Mouse (Mus musculus): ENCODE measurements at regions not wholly inside any gene's neighbourhood (a gene's known extent, or its start where the extent isn't known, plus 50 kb on each side); places are given as distances from the start of the nearest gene placed in this dataset.
"Not testable (repeated sequence)": the region's sequence is repeated elsewhere in the genome, so short reads cannot be mapped to it uniquely, and the experiment has no call there.

GRCm38 (mm10) chr1:73641456-73641855, 482.8 kb downstream of the Tns1 start:
- H3K27ac ChIP-seq (replicated peaks), result no peak overlapping the region
- no peaks in the 10 kb centered on the region for H3K9me3 ChIP-seq (replicated peaks)
- no peaks in the 10 kb centered on the region for H3K4me1 ChIP-seq (replicated peaks)
- H3K4me2 ChIP-seq, result no peak overlapping the region
- H3K9ac ChIP-seq, result no peak overlapping the region
- ATAC-seq (ENCODE audit: insufficient read depth), result no peak
- no peaks in the 10 kb centered on the region for H3K27me3 ChIP-seq
- H3K4me3 ChIP-seq (replicated peaks), result no peak overlapping the region
- 63% methylated on average over 8 of the region's 8 CpGs for WGBS (ENCODE audit: insufficient replicate concordance)
- H3K36me3 ChIP-seq (replicated peaks), result no peaks in the 10 kb centered on the region

- Histone ChIP-seq H3K4me2 (no peak overlapping the region), H3K4me3 (replicated peaks) (no peak overlapping the region), H3K9me3 (replicated peaks) (no peaks in the 10 kb centered on the region), H3K27me3 (no peaks in the 10 kb centered on the region), H3K4me1 (replicated peaks) (no peaks in the 10 kb centered on the region), H3K27ac (replicated peaks) (no peak overlapping the region), H3K9ac (no peak overlapping the region), H3K36me3 (replicated peaks) (no peaks in the 10 kb centered on the region)
- ATAC-seq (ENCODE audit: insufficient read depth), result no peak
- WGBS (ENCODE audit: insufficient replicate concordance), result 65% methylated on average over 12 of the region's 12 CpGs
Measured at GRCm38 (mm10) chr1:73640726-73641451, 483.4 kb downstream of the Tns1 start.

GRCm38 (mm10) chr1:73635709-73636108, 488.5 kb downstream of the Tns1 start:
- no peak for ATAC-seq (ENCODE audit: insufficient read depth)
- H3K27ac ChIP-seq (replicated peaks), result no peak overlapping the region
- no peak overlapping the region for H3K9ac ChIP-seq

GRCm38 (mm10) chr1:73634871-73635270, 489.4 kb downstream of the Tns1 start:
- no peaks in the 10 kb centered on the region; the same call in 1 of the 2 replicates for H3K4me1 ChIP-seq (replicated peaks)
- H3K27me3 ChIP-seq, result no peaks in the 10 kb centered on the region
- WGBS (ENCODE audit: insufficient replicate concordance), result 70% methylated on average over 4 of the region's 4 CpGs
- no peak overlapping the region for H3K9ac ChIP-seq
- ATAC-seq (ENCODE audit: insufficient read depth), result no peak
- no peak overlapping the region for H3K4me2 ChIP-seq
- no peak overlapping the region for H3K4me3 ChIP-seq (replicated peaks)
- no peaks in the 10 kb centered on the region for H3K36me3 ChIP-seq (replicated peaks)
- no peak overlapping the region for H3K27ac ChIP-seq (replicated peaks)
- no peaks in the 10 kb centered on the region for H3K9me3 ChIP-seq (replicated peaks)

More at GRCm38 (mm10) chr1:73635709-73636108, 488.5 kb downstream of the Tns1 start:
- Histone ChIP-seq H3K36me3 (replicated peaks) (no peaks in the 10 kb centered on the region), H3K9me3 (replicated peaks) (no peaks in the 10 kb centered on the region), H3K4me1 (replicated peaks) (no peaks in the 10 kb centered on the region; the same call in 1 of the 2 replicates), H3K27me3 (no peaks in the 10 kb centered on the region), H3K4me3 (replicated peaks) (no peak overlapping the region), H3K4me2 (no peak overlapping the region)
- WGBS (ENCODE audit: insufficient replicate concordance), result 41% methylated on average over 2 of the region's 2 CpGs

GRCm38 (mm10) chr1:73633071-73633470, 491.2 kb downstream of the Tns1 start:
- Histone ChIP-seq H3K27ac (replicated peaks) (no peak overlapping the region), H3K4me3 (replicated peaks) (no peak overlapping the region), H3K4me1 (replicated peaks) (no peaks in the 10 kb centered on the region; the same call in 1 of the 2 replicates), H3K36me3 (replicated peaks) (no peaks in the 10 kb centered on the region), H3K27me3 (no peaks in the 10 kb centered on the region), H3K9ac (no peak overlapping the region), H3K4me2 (no peak overlapping the region), H3K9me3 (replicated peaks) (no peaks in the 10 kb centered on the region)
- no peak for ATAC-seq (ENCODE audit: insufficient read depth)
- WGBS (ENCODE audit: insufficient replicate concordance), result 47% methylated on average over 1 of the region's 1 CpGs

GRCm38 (mm10) chr1:73630363-73630762, 493.9 kb downstream of the Tns1 start:
- H3K4me3 ChIP-seq (replicated peaks), result no peak overlapping the region
- H3K4me1 ChIP-seq (replicated peaks), result no peaks in the 10 kb centered on the region; the same call in 1 of the 2 replicates
- no peaks in the 10 kb centered on the region for H3K36me3 ChIP-seq (replicated peaks)
- peak; percentile 72 for ATAC-seq (ENCODE audit: insufficient read depth)
- H3K27me3 ChIP-seq, result no peaks in the 10 kb centered on the region
- H3K9me3 ChIP-seq (replicated peaks), result no peaks in the 10 kb centered on the region
- peak overlapping the region; percentile 33; the same call in 1 of the 2 replicates for H3K27ac ChIP-seq (replicated peaks)
- H3K9ac ChIP-seq, result no peak overlapping the region
- 5% methylated on average over 1 of the region's 1 CpGs for WGBS (ENCODE audit: insufficient replicate concordance)
- H3K4me2 ChIP-seq, result no peak overlapping the region

- Histone ChIP-seq H3K9ac (no peak overlapping the region), H3K36me3 (replicated peaks) (no peaks in the 10 kb centered on the region), H3K4me3 (replicated peaks) (no peak overlapping the region), H3K4me1 (replicated peaks) (no peaks in the 10 kb centered on the region), H3K27ac (replicated peaks) (no peak overlapping the region), H3K9me3 (replicated peaks) (no peaks in the 10 kb centered on the region), H3K4me2 (no peak overlapping the region), H3K27me3 (no peaks in the 10 kb centered on the region)
- no peak for ATAC-seq (ENCODE audit: insufficient read depth)
- WGBS (ENCODE audit: insufficient replicate concordance), result 51% methylated on average over 5 of the region's 5 CpGs
Measured at GRCm38 (mm10) chr1:73625365-73625764, 498.9 kb downstream of the Tns1 start.

- not testable (repeated sequence) for H3K36me3 ChIP-seq (replicated peaks); H3K4me2 ChIP-seq; H3K9ac ChIP-seq; H3K27ac ChIP-seq (replicated peaks); H3K4me1 ChIP-seq (replicated peaks); ATAC-seq (ENCODE audit: insufficient read depth); H3K4me3 ChIP-seq (replicated peaks); H3K27me3 ChIP-seq; H3K9me3 ChIP-seq (replicated peaks)
- WGBS (ENCODE audit: insufficient replicate concordance), result 67% methylated on average over 5 of the region's 5 CpGs
Measured at GRCm38 (mm10) chr1:73621121-73621520, 503.1 kb downstream of the Tns1 start.

GRCm38 (mm10) chr1:73618551-73619170, 505.6 kb downstream of the Tns1 start:
- WGBS (ENCODE audit: insufficient replicate concordance), result 37% methylated on average over 4 of the region's 4 CpGs
- H3K36me3 ChIP-seq (replicated peaks), result no peaks in the 10 kb centered on the region
- no peak overlapping the region for H3K9ac ChIP-seq
- no peak overlapping the region for H3K4me2 ChIP-seq
- ATAC-seq (ENCODE audit: insufficient read depth), result no peak
- no peaks in the 10 kb centered on the region for H3K9me3 ChIP-seq (replicated peaks)
- H3K4me1 ChIP-seq (replicated peaks), result no peaks in the 10 kb centered on the region
- H3K27ac ChIP-seq (replicated peaks), result no peak overlapping the region
- H3K27me3 ChIP-seq, result no peaks in the 10 kb centered on the region
- H3K4me3 ChIP-seq (replicated peaks), result no peak overlapping the region

- ATAC-seq (ENCODE audit: insufficient read depth), result no peak
- Histone ChIP-seq H3K27me3 (no peaks in the 10 kb centered on the region), H3K27ac (replicated peaks) (no peak overlapping the region), H3K36me3 (replicated peaks) (no peaks in the 10 kb centered on the region), H3K4me2 (no peak overlapping the region), H3K4me1 (replicated peaks) (no peaks in the 10 kb centered on the region), H3K4me3 (replicated peaks) (no peak overlapping the region), H3K9ac (no peak overlapping the region), H3K9me3 (replicated peaks) (no peaks in the 10 kb centered on the region)
- 65% methylated on average over 9 of the region's 9 CpGs for WGBS (ENCODE audit: insufficient replicate concordance)
Measured at GRCm38 (mm10) chr1:73593653-73594385, 530.4 kb downstream of the Tns1 start.

- H3K4me3 ChIP-seq (replicated peaks), result no peak overlapping the region
- ATAC-seq (ENCODE audit: insufficient read depth), result no peak
- H3K9ac ChIP-seq, result no peak overlapping the region
- no peaks in the 10 kb centered on the region for H3K27me3 ChIP-seq
- no peak overlapping the region for H3K4me2 ChIP-seq
- H3K9me3 ChIP-seq (replicated peaks), result no peaks in the 10 kb centered on the region
- H3K36me3 ChIP-seq (replicated peaks), result no peaks in the 10 kb centered on the region
- 53% methylated on average over 9 of the region's 9 CpGs for WGBS (ENCODE audit: insufficient replicate concordance)
- H3K4me1 ChIP-seq (replicated peaks), result no peaks in the 10 kb centered on the region
- no peak overlapping the region for H3K27ac ChIP-seq (replicated peaks)
Measured at GRCm38 (mm10) chr1:73591342-73592099, 532.7 kb downstream of the Tns1 start.

All from liver, embryonic 15.5 days (tissue).